Mouse (Mus musculus): ENCODE data around the gene Psmb6.

DNA sequence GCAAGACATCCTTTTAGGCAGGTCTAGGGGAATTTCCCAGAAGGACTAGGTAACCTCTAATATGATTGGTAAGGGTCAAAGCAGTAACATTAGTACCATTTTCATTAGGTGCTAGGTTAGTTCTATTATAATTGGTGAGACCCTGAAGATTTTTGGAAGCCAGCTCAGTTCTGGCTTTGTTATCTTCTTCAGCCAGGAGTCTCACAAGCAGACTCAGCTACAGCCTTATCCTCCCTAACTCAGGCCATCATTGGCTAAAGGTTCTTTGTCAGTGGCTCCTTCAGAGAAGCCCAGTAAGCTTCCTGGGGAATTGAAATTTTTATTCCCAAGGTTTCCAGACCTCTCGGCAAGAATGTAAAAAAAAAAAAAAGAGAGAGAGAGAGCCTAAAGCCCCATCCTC is 6.7 kb upstream of the Psmb6 start:
- TF ChIP-seq POLR2A (IDR thresholded peaks at IDR 0.05; ENCODE audit: borderline replicate concordance, insufficient read depth, low read length) (no peak), CTCF (IDR thresholded peaks at IDR 0.05; ENCODE audit: borderline replicate concordance, insufficient read depth, low read depth, low read length) (no peak)
